Mouse (Mus musculus): ENCODE data around the gene Cerk.
"Not testable (repeated sequence)": the region's sequence is repeated elsewhere in the genome, so short reads cannot be mapped to it uniquely, and the experiment has no call there.

Cerk gene

DNA sequence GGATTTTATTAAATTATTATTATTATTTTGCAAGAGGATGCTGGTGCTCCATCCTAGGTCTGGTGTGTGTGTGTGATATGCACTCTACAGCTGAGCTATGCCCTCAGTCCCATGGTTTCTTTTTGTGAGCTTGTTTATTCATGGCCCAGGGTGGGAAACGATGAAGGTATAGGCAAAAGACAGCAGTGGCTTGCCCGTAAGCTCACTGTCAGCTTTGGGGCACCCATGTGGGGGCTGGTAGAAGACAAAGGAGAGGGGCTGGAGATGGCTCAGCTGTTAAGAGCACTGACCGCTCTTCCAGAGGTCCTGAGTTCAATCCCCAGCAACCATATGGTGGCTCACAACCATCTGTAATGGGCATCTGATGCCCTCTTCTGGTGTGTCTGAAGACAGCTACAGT lies 4.6 kb downstream of the Cerk start:
- not testable (repeated sequence) for DNase-seq

DNA sequence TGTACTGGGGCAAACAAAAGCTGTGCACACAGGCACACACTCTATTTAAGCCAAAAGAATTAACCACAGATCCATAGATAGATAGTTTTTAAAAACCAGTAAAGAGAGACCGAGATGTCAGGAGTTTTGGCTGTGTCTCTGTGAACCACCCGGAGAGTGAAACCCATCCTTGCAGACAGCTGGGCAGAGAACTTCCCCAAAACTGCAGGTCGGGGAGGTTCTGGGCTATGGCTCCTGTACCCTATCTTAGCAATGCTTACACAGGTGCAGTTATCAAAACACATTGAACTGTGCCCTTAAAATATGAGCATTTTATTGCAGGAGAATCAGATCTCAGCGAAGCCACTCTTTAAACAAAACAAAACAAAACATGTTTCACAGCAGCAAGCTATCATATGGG lies 5.5 kb downstream of the Cerk start:
- peak in 1 of 2 experiments; percentile 52 for DNase-seq

DNA sequence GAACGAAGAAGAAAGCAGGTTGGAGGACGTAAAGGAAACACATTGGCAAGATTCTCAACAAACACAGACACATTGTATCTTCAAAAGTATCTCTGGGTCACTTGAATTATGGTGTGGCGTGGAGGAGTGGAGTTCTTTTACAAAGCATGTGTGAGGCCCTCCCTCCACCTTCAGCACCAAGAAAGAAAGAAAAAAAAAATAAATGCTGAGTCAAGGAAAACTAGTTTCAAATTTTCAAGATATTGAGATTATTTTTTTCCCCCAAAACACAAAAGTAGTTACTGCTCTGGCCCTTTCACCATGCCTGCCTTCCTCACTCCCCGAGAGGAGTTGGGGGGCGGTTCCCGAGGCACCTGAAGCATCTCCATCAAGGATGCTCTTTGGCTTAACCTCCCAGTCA lies 7.3 kb downstream of the Cerk start:
- DNase-seq = no peak

DNA sequence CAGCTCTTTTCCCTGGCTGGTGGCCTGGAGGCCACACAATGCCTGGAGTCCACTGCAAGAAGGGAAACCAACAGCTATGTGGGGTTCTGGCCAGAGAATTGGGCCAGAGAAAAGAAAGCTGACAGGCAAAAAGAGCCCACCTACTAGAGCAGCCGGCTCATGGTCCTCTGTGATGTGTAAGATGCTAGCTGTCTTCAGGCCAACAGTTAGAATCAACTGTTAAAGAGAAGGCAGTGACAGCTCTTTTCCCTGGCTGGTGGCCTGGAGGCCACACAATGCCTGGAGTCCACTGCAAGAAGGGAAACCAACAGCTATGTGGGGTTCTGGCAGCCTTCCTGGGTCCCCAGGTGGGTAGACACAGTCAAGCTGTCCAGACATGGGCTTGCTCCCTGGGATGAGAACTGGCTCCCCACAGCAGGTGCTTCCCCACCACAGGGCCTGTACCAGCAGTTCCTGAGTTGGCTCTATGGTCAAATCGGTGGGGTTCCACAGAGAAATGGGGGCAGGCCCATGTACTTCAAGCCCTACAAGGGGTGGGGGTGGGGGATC lies 8.2 kb downstream of the Cerk start:
- DNase-seq = not testable (repeated sequence)

DNA sequence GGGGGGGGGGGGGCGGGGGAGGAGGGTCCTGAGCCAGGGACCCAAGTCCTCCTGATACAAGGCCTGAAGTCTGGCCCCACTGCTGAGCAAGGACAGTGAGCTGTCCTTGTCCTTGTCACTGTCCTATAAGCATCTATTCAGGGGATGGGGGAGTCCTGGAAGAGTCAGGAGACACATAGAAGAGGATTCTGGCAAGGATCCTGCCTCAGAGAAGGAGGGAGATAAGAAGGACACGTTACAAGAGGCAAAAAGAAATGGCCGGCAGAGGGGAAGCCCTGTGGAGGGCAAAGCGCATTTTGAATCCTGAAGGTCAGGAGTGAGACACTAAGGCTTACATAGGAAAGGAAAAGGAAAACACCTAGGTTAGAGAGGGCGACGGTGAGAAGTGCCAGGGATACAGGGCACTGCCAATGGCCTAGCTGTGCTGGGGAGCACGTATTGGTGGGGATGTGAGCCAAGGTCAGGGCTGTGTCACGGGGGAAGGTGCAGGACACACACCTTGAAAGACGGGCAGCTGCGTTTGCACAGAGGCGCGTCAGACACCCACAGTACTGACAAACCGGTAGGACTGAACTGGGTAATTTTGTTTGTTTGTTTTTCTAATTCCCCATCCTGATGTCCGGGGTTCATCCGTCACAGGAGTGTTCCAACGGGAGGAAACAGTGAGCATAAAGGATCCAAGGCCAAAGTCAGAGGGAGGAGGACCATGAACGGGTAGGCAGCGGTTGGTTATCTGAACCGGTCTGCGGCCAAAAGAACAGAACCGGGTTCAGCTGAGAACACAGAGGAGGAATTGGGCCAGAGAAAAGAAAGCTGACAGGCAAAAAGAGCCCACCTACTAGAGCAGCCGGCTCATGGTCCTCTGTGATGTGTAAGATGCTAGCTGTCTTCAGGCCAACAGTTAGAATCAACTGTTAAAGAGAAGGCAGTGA lies 8.9 kb downstream of the Cerk start:
- DNase-seq = no peak

DNA sequence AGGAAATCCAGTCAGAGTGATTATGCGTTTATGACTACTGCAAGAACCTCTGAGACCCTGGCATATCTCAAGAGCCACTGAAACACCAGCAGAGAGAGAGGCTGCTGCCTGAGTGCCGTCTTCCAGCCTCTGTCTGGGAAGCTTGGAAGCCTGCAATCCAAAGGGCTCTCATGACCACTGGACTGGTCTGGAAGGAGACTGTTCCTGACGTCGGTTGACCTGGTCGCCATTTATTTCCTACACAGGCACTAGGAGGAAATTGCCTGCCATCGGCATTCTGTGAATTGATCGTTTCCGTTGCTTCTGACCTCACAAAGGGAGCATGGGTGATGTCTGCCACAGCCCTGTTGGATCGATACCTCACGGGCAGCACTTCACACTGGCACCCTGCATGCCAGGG lies 9.8 kb downstream of the Cerk start:
- DNase-seq = no peak

DNA sequence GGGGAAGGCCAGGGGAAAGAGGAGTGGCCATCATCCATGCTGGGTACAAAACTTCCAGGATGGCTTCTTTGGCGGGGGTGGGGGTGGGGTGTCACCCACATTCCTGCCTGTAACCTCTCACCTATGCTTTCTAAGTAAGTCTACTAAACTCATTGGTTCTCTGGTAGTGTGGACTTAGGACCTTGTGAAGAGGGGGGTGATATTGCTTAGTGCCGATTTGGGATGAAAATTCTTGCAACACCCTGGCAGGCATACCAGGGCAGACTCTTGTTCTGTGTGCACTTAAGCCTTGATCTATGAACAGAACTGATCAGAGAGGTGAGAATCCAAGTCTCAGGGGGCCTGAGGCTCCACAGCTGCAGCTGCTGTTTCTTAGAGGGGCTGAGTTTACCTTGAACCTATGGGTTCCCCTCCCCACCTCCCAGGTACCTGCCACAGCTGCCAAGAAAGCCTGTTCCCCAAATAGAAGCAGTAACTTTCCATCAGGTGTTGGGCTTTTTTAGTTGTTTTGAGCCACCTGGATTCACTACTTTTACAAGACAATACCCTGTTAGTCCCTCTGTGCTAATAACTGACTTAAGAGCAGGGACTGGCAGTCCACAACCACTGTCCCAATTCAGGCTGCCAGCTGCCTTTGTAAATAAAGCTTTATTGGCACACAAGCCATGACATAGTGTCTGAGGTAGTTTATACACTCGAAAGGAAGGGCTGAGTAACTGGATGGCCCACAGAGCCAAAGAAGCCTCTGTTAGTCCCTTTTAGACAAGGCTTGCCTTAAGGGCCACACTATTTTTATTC lies 10.5 kb downstream of the Cerk start:
- no peak for DNase-seq

DNA sequence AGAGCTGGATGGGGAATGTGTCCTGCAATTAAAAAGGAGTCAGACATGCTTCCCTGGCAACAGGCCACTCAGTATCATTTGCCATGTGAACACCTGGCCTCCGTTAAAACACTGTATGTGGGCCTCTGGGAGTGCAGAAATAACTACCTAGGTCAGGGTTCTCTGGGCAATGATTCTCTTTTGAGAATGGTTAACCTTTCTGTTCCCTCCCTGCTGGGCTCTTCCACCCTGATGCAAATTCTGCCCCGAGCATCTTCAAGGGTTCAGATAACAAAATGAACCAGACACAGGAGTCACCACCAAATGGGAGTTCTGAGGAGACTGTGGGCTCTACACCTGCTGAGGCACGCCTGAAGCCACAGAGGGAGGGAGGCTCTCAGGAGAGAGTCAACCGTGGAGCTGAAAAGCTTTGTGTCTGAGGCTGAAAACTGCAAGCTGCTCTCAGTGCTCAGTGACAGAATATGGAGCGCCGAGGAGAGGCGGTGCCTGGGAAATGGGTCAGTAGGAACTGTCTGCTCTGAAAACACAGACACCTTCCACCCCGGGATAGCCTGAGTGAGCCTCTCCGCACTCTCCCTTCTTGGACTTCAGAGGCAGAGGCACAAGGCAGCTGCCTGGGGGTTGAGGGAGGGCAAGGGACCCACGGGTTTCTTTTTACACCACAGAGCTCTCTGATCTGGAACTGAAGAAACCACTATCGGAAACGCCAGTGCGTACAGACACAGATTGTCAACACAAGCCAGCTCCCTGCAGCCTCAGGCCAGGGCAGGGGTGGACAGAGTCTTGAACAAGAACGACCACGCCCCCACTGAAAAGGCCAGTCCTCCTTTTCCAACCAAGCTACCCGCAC lies 12.6 kb downstream of the Cerk start:
- peak; percentile 57 to 65 for DNase-seq

DNA sequence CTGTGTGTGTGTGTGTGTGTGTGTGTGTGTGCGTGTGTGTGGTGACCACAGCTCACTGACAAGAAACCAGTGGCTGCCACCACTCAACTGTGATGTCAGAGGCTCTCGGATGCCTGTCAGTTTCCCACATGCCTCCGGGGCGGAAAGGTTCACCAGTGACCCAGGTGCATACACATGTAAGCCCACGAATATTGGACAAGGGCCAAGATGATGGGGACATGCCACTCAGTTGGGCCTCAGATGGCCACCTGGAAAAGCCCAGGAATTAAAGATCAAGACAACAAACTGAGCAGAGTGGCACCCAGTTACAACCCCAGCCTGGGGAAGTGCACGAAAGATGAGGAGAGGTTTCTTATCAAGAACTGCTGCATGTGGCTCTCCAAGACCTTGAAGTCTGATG lies 13.4 kb downstream of the Cerk start:
- peak in 1 of 2 experiments; percentile 42 for DNase-seq

DNA sequence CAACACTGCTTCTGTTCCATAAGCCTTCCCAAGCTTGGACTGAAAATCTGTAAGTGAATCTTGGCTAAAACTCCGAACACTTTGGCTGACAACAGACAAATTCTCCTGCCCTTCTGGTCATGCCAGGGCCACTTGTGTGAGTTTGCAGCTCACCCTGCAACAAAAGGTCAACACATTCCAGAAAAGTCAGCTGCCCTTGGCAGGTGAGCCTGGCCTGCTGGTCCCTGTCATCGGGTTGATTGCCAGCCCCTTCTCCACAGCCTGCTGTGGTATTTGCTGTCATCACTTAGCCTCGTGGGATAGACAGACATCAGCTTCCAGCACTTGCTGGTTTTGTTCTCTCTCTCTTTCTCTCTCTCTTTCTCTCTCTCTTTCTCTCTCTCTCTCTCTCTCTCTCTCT lies 13.8 kb downstream of the Cerk start:
- DNase-seq = no peak

DNA sequence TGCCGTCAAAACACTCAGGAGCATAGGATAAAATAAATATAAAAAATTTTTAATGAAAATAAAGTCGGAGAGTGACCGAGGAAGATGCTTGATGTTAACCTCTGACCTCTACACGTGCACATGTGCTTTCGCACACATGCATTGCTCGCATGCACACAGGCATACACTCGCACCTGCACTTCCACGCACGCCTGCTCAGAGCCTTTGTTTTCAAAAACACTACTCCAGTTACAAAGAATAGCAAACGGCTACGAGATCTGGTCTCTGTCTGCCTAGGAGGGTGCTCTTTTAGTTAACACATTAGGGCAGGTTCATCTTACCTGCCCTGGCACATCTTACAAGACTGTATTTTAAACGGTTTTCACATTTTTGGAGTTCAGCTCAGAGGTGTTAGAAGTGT lies 14.6 kb downstream of the Cerk start:
- DNase-seq = no peak

DNA sequence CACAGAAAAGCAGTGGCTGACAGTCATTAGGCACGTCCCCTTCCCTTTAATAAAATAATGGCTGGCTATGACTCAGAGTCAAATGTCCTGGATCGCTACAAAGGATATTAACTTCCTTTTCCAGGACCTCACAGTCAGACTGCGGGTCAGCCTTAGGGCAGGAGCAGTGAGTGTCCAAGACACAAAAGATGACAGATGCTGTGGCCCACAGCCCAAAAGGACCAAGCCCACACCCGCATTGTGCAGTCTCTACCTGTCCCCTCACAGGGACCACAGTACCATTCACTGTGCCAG lies 16.2 kb downstream of the Cerk start:
- DNase-seq = no peak

DNA sequence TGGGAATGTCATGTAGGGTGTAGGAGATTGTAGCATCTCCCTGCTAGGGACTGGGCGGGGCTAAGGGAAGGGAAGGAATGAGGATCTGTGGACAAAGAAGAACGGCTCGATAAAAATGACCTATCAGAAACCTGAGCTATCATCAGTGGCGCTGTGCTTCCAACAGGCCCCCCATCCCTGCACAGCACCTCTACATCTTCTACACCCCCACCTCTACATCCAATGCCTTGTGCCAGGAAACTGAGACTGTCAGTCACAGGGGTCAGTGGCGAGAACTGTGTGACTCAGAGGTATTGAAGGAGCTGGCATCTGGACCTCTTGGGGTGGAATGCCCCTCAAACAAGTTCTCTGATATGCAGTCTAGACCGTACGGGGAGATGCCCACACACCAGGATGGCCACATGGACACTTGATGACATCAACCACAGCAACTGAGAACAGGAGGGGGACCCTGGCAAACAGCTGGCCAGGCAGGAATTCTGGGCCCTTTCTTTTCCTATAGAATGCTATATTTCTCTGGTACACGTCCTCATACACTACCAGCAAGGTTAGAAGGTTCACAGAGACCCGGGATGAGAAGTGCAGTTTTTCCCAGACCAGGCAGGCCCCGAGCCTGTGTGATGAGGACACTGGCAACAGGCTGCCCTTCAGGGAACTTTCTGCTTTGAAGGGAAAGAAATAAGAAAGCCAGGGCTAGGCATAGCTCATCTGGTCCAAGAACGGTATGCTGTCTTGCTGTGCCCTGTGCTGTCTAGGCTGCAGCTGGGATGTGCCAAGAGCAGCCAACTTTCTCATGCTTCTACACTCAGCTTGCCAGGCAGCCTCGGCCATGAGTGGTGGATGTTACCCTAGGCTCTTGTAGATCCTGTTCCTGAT lies 16.8 kb downstream of the Cerk start:
- DNase-seq = no peak

DNA sequence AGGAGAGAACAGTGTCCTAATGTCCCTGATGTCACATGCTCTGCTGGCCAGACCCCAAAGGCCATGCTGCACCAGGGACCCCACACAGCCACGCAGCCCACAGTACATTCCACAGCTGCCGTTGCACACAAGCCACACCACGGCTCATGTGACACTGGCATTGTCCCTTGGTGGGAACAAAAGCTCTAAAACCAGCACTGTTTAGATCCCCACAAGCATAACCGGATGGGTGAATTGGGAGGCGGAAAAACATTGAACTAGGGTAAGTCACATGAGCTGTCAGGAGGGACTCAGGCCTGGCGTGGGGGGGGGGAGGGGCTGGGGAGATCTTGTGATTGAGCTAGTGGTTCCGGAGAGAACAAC lies 17.5 kb downstream of the Cerk start:
- no peak for DNase-seq

DNA sequence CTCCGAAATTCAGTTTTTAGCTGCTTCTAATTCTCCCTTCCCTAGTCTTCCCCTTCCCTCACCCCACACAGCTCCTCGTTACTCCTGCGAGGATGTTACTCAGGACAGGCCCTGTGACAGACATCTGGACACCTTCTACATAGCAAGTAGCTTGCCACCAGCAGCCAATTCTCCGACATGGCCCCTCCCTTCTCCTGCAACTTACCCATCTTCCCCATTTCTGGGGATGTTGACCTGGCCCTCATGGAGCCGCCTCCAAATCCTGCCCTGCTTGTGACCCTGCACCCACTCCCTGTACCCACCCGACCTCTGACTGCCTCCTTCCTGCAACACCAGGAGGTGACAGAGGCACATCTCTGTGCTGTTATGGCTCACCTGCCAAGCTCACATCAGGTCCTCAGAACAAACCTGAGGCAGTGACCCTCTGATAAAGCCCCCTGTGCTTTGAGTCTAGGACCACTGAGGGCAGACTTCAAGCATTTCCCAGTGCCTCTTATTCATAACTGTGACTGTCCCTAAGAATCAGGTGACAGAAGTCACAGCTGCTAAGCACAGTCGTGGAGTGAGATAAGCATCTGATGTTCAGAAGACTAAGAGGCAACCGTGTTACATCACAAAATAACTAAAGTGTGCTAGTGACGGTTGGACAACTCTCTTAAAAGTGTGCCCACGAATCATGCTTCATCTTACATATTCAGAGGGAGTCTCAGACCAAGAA lies 18.0 kb downstream of the Cerk start:
- DNase-seq = no peak

DNA sequence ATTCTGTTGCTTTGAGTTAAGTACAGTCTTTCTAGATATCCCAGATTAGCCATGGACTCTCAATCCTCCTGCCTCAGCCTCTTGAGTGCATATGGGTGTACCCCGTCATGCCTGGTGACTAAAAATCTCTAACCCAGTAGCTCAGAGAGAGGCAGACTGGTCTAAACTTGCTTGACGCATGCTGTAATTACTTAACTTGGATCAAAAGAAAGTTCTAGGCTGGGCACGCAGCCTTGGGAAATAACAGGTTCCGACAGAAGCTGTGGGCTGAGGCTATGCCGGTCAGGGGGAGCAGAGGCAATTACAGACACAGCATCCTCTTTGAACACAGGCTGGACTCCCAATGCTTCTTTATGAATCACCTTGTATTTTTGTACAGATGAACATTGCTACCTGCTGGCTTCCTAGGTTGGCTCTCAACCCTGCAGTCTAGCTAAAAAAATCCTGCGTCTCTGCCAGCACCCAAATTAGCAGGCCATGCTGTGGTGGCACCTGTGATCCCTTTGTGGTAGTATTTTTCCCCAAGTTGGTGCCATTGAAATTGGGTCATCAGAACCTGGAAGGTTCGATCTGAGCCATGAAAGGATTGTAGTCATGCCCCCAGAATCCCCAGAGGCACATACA lies 18.8 kb downstream of the Cerk start:
- DNase-seq = no peak

DNA sequence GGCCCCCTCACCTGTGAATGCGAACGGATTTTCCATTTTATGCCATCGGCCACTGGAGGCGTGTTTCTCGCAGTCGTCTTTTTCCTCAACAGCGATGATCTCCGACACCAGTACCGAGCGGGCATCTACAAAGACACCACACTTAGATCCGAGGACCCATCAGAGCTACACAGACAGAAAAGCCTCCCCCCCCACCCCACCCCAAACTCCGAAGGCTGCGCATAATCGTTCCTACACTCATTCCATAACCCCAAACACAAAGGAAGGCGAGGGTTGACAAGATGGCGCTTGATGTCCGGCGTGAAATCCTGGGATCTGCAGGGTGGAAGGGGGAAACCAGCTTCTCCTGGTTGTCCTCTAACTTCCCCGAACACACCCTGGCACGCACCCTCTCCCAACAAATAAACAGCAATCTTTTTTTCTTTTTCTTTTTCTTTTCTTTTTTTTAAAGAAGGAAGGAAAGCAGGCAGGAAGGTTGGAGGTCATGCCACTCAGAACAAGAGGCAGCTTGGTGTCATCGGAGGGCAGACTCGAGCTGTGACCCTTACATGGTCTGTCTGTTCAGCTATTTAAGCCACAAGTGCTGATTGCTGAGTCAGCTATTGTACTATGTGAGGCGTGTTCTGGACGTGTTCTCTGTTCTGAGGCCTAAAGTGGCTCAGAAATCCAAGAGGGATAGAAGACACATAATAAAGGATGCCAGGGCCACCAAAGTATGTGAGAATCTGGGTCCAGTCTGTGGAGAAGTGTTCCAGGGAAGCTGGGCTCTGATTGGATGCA lies 19.9 kb downstream of the Cerk start:
- DNase-seq = no peak

DNA sequence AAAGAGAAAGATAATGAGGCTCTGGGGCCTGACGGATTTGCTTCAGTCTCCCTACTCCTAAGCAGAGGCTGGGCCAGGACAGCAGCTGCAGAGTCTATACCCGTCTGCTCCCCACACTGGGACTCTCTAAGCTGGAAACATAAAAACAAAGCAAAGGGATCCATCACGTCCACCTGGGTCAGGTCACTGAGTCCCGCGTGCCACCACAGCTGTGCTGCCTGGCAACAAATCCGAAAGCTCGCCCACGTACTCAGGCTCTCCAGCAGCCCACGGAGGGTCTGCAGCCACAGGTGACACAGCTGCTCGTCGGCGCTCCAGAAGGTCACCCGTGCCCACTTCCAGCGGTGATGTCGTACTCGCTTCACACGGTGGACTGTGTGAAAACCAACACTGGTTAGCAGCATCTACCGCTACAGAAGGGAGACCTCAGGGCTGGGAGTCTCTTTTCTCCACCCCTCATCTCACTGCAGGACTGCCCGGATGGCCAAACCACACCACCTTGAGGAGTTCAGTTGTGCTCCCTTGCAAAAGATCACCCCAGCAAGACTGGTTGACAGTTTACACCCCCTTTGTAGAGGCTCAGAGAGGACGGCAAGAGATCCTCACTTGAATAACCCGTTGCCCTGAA lies 21.1 kb downstream of the Cerk start:
- no peak for DNase-seq

DNA sequence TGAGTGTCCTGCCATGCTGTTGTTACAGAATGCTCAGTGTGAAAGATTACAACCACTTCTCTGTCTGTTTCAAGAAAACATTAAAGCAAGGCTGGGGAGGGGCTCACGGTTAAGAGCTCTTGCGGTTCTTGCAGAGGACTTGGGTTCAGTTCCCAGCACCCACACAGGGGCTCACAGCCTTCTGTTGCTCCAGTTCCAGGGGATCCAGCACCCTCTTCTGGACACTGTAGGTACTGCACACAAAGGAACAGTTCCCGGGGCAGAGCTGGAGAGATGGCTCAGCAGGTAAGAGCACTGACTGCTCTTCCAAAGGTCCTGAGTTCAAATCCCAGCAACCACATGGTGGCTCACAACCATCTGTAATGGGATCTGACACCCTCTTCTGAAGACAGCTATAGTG lies 24.1 kb downstream of the Cerk start:
- DNase-seq = not testable (repeated sequence)

DNA sequence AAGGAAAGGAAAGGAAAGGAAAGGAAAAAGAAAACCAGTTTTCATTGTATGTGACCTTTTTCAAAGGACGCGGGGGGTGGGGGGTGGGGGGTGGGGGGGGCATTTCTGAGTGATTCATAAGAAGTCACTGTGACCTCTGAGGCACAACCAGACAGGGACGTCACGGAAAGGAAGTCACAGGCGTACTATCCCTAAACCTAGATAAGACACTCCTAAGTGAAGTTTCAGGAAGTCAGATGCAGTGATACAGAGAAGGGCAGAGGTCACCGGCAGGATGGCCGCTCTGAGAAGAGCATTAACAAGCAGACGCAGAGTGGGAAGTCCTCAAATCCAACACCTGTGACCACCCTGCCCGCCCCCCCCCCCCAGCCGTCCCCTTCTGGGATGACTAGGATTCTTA lies 25.0 kb downstream of the Cerk start:
- no peak for DNase-seq

All from spleen, adult 18-20 months (tissue).